Mouse (Mus musculus) CH12.LX (cell line): Measurements from ENCODE around the gene Mapk13.

Experiments
- CHD2 ChIP-seq: IDR thresholded peaks from 2 replicates; pipeline ENCODE4 v1.6.1; 2011; ENCODE audit warnings: low read length, improper control_type of control experiment
- CTCF ChIP-seq, 2 experiments: IDR thresholded peaks in 1 of 2; conservative IDR thresholded peaks in 1 of 2; 2 replicates each; pipeline ENCODE4 v1.5.1; 2011 to 2012; ENCODE audit warnings: low read depth in 2 of 2, low read length in 2 of 2, improper control_type of control experiment in 1 of 2, inconsistent platforms in 1 of 2, mild to moderate bottlenecking in 1 of 2, moderate library complexity in 1 of 2
- E2F4 ChIP-seq: IDR thresholded peaks from 2 replicates; pipeline ENCODE4 v1.6.1; 2011; ENCODE audit warnings: low read depth, low read length, improper control_type of control experiment; ENCODE audit not compliant: insufficient replicate concordance
- EP300 ChIP-seq: IDR thresholded peaks from 2 replicates; pipeline ENCODE4 v1.6.1; 2011; ENCODE audit warnings: low read length, improper control_type of control experiment
- HCFC1 ChIP-seq: IDR thresholded peaks from 2 replicates; pipeline ENCODE4 v1.6.1; 2012; ENCODE audit warnings: low read depth, mild to moderate bottlenecking, inconsistent platforms, low read length, improper control_type of control experiment
- JUND ChIP-seq: conservative IDR thresholded peaks from 2 replicates; pipeline ENCODE4 v1.6.1; 2011; ENCODE audit warnings: low read depth, low read length, improper control_type of control experiment
- MAZ ChIP-seq: IDR thresholded peaks from 2 replicates; pipeline ENCODE4 v1.6.1; 2012; ENCODE audit warnings: low read depth, mild to moderate bottlenecking, inconsistent platforms, low read length, improper control_type of control experiment, moderate library complexity
- MYC ChIP-seq: IDR thresholded peaks from 2 replicates; pipeline ENCODE4 v1.6.1; 2011; ENCODE audit warnings: low read depth, mild to moderate bottlenecking, improper control_type of control experiment, low read length
- NRF1 ChIP-seq: IDR thresholded peaks from 2 replicates; pipeline ENCODE4 v1.6.1; 2014; ENCODE audit warnings: low read depth, mild to moderate bottlenecking, inconsistent platforms, low read length, improper control_type of control experiment, moderate library complexity
- POLR2A ChIP-seq: IDR thresholded peaks from 2 replicates; pipeline ENCODE4 v1.6.1; 2011; ENCODE audit warnings: low read depth, mild to moderate bottlenecking, improper control_type of control experiment, low read length
- TCF12 ChIP-seq: IDR thresholded peaks from 2 replicates; pipeline ENCODE4 v1.6.1; 2014; ENCODE audit warnings: low read depth, mild to moderate bottlenecking, inconsistent platforms, low read length, improper control_type of control experiment
- USF2 ChIP-seq: conservative IDR thresholded peaks from 2 replicates; pipeline ENCODE4 v1.6.1; 2011; ENCODE audit warnings: low read depth, low read length, improper control_type of control experiment
- ZC3H11A ChIP-seq: IDR thresholded peaks from 2 replicates; pipeline ENCODE4 v1.6.1; 2012; ENCODE audit warnings: low read depth, mild to moderate bottlenecking, inconsistent platforms, low read length, improper control_type of control experiment

GRCm38 (mm10) chr17:28780836-28781235 is 11.7 kb downstream of the Mapk13 start:
- TF ChIP-seq JUND (no peak), CTCF (conservative IDR thresholded peaks at IDR 0.05 in 1 of 2, IDR thresholded peaks at IDR 0.05 in 1 of 2; ENCODE audit: low read depth in 2 of 2, low read length in 2 of 2) (peak in 1 of 2 experiments; percentile 1; a peak in 1 of 4 replicates), POLR2A (no peak), CHD2 (no peak), TCF12 (no peak), HCFC1 (no peak), E2F4 (no peak), EP300 (no peak), ZC3H11A (no peak), NRF1 (no peak), MYC (no peak), MAZ (no peak), USF2 (no peak)
